Mouse (Mus musculus) cerebellum, postnatal 36 days (tissue): ENCODE results near the gene Ly86.

Experiments
- DNase-seq, 2 experiments: peaks; one replicate each; pipeline ENCODE4 v3.0.0; 2021 to 2022; ENCODE audit warnings: mixed read lengths in 2 of 2

Ly86 gene

GRCm38 (mm10) chr13:37353868-37354267, 8.9 kb downstream of the Ly86 start:
- no peak for DNase-seq

- no peak for DNase-seq
These were observed 9.4 kb downstream of the Ly86 start for GRCm38 (mm10) chr13:37354432-37354831.

GRCm38 (mm10) chr13:37355642-37356331, 10.8 kb downstream of the Ly86 start:
- DNase-seq = no peak

DNA sequence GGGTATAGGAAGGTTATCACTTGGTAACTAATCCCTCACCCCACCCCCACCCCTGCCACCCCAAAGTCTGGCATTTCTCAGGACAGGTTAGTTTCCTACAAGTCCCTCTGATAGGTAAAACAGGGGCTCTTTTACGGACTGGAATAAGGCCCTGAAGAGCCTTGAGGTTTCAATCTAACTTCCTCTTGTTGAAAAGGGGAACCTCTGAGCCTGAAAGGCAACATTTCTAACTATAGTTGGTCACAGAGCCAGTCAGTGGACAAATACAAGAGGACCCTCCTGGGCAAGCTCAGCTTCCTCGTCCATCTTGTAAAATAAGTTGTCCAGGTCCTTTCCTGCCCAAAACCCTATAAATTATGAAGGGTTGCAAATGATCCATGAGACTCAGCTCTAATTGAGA, 11.5 kb downstream of the Ly86 start:
- DNase-seq = no peak

- no peak for DNase-seq
These were observed 13.1 kb downstream of the Ly86 start for GRCm38 (mm10) chr13:37358112-37358511.

DNA sequence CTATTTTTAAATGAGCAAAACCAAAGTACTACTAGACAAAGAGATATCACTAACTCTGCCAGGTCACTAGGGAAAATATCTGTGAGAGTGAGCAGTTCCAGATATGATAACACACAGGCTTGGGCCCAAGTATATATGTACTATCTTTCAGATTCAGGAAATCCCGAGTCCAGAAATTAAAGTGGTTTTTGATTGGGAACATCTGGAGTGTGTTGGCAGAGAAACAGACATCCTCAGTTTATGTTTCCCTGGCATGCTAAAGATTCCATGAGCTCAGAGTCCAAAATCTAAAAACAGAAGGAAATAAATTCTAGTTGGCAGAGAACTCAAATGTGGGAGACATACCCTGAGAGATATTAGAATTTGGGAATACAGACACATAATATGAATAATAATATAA, 16.2 kb downstream of the Ly86 start:
- DNase-seq = no peak

DNA sequence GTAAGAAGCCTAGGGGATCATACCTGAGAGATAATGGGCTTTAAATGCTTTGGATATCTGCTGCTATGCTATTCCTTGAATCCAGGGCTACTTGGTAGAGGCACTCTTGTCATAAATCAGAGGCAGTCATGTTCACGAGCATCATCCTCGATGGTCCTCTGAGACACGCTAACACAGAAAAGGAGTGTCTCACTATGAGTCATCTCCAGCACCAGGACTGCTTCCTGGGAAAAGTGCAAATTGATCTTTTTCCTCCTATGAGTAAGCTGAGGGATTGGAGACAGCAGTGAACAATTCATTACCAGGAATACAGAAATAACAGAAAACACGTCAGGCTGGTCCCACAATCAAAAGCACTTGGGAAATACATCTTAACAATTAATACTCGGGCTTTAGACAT, 19.3 kb downstream of the Ly86 start:
- no peak for DNase-seq

DNA sequence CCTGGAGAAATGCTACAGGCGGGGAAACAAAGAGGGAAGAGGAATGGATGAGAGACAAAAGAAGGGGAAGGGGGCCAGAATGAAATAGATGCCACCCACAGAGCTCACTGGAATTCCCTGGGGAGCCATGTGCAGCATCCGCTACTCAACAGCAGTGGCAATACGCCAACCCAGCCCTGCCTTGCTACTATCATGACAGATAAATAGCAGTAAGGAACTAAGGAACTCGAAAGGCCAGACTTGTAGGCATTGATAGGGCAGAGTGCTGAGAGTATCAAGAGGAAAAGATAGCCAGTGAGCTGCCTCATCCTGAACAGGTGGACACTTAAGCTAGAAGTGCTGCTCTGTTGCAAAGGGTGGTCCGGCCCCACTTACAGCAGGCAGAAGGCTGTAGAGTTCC, 31.4 kb downstream of the Ly86 start:
- no peak for DNase-seq

- DNase-seq = peak; percentile 5
These were observed 43.5 kb downstream of the Ly86 start for GRCm38 (mm10) chr13:37388222-37389202.

DNA sequence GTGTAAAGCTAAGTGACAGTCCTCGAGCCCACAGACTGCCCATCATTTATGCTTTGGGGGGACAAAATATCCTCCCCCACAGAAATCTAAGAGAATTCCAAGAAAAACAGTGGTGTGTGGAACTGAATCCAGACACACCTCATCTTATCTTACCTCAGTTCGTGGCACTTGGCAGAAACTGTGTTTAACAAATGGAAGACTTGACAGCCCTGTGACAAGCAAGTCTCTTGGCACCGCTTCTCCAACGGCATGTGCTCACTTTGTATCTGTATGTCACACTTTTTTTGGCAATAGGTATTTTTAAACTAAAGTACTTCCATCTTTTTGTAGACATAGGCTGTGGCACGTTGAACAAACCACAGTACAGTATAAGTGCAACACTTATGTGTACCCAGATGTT, 44.3 kb downstream of the Ly86 start:
- no peak for DNase-seq

- DNase-seq = no peak
These were observed 53.8 kb downstream of the Ly86 start for GRCm38 (mm10) chr13:37398791-37399190.

DNA sequence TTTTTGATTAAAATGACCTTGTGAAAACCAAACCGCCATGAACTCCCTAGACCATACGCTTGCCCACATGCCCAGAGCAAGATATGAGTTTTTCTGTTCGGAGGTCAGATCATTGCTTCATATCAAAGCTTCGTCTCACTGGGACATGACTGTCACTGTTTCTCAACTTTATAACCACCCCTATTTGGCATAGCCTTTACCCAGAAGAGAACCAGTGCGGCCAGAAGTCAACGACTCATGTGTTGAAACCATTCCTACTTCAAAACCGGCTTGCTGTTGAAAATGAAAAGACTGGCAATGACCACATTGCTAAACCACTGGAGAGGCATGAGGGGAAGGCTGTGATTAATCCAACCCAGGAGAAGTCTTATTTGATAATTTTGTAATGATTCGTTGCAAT, 54.3 kb downstream of the Ly86 start:
- no peak for DNase-seq

DNA sequence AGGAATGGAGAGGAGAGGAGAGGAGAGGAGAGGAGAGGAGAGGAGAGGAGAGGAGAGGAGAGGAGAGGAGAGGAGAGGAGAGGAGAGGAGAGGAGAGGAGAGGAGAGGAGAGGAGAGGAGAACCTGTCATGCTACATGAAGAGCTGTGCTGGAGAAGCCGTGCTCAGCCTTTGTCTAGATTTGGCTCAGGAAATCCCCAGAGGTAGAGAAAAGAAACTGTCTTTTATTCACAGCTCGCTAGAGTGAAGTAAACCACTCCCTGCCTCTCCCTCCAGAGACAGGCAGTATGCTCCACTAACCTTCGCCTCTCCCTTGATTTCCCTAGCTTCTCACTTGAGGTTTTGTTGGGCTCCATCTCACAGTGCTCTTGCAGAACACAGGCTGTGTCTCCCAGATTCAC, 57.4 kb downstream of the Ly86 start:
- DNase-seq = no peak

GRCm38 (mm10) chr13:37403708-37404107, 58.7 kb downstream of the Ly86 start:
- DNase-seq = no peak

DNA sequence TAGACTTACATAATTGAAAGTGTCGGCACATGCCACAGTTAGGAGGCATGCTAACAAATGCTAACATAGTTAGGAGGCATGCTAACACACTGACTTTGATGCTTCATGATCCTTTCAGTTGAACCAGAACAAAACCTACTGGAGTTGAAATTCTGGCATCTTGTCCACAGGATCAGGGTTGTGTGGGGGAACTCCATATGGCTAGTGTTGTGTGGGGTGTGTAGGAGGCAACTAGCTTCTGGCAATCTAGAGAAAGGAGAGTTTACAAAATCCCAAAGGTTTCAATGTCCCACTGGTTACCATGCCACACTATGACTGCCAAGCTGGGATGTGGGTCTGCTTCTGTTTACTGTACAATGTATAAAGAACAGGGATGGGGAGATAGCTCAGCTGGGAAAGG, 70.7 kb downstream of the Ly86 start:
- no peak for DNase-seq

DNA sequence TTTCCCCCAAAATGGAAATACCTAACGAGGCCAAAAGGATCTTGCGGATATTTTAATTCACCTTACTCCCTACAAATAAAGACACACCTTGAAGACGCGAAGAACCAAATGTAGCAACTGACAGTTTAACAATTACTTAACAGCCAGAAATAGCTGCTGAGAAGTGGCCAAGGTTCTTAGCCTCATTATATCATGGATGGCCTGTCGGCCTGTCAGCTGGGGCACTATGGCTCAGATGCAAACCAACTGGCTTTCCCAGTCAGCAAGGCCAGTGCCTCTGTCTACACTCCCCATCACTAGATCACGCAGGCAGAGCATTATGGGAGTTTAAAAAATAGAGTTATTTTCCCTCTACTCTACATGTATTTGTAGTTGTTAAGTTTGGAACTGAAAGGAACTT, 78.4 kb downstream of the Ly86 start:
- DNase-seq = no peak

DNA sequence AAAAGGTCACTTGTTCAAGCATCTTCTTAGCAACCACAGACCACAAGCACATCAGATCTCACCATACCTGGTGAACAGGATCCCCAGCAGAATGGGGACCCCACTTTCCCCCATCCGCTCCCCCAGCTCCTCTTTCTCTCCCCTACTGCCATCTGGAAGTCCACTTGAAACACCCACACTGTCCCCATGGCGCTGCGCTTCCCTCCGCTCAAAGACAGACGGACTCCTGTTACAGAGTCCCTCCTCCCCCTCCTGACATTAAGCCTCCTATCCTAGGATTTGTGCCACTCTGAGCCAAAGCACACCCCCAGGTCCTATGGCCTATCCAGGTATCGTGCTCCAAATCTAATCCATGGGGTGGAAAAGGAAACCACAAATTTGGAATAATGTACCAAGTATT, 79.9 kb downstream of the Ly86 start:
- DNase-seq = no peak

DNA sequence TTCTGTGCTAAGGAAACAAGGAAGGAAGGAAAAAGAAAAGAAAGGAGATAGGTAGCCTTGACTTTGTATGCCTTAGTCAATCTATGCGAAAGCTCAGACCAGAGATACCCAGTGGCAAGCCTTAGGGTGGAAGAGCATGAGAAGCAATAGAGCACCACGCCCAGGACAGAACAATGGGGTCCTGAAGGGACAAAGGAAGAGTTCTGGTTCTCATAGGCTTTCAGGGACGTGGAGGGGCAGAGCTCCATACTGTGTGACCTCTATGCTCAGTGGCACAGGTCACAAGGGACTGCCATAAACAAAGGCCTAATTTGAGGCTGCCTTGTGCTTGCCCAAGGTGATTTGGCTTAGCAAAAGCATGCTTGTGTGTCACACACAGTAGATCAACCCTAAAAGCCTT, 80.4 kb downstream of the Ly86 start:
- no peak for DNase-seq

DNA sequence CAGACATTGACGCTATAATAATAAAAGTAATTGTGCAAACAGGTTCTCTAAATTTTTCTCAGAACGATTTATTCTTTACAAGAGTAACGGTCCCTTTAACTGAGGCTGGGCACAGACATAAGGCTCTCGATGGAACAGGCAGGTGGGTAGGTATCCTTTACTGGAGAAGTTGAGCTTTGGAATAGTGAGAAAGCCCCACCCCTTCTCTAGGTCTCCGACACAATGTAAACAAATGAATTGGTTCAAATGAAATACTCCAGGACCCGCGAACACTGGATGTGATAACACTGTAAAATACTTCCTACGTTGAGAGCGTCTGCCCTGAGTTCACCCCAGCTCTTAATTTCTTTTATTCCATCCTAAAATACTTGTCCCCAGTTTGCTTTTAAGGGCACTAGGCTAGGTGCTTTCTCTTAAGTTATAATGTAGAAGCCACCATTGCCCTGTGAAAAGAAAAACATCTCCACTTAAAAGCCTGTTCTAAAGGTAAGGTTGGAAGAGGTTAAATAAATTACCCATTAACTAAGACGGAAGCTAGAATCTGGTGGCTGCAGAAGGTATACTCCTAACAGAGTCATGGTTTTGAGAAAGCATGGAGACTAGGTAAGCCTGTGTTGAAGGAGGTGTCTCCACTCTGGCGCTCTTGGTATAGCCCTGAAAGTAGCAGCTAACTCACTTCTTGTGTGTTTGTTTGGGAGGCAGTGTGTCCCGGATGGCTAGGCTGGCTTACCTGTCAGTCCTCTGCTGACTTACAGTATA, 81.7 kb downstream of the Ly86 start:
- no peak for DNase-seq

GRCm38 (mm10) chr13:37428496-37428895, 83.5 kb downstream of the Ly86 start:
- no peak for DNase-seq

DNA sequence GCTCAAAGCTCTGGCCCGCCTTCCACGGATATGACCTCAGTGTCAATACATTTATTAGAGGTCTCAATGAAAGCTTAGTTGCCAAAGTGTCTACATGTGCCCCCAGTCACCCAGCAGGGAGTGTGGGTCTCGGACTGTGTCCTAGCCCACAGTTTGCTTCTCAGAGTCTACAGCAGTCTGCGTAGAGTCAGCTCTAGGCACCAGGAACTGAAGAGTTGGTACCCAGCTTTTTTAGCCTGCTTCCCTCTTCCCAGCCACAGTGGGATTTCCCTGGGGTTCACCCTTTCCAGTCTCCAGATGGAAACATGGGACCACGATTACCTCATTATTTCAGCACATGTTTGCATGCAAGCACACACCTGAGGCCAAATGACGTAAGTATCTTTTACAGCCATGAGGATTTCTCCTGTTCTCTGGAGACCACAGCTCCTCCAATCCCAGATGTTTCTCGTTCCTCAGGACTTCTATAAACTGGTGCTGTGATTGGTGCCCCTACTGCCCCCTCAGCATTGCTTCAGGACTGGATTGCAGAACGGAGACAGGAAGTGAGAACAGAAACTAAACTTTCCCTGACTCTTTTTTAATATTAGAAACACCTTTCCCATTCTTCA, 84.8 kb downstream of the Ly86 start:
- DNase-seq = no peak

GRCm38 (mm10) chr13:37431707-37432106, 86.7 kb downstream of the Ly86 start:
- no peak for DNase-seq

- no peak for DNase-seq
These were observed 87.6 kb downstream of the Ly86 start for GRCm38 (mm10) chr13:37432653-37433052.
